Mouse (Mus musculus): Measurements from ENCODE around the gene Cyren.

Gene Cyren

DNA sequence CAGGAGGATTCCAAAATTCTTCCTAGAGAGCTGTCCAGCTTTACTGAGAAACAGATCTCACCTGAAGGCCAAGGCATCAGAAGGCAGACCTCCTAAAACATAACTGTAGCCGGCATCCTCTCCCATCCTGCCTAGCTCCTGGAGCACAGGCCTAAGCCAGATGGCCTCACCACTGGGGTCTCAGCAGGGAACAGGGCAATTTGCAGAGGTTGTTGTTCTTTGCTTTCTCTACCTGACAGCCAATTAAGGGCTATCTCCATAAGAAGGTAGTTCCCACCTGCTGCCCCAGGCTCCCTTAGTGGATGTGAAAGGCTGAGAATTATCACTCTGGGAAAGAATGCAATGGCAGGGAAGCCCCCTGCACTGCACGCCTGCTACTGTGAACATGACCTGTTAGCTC lies 23.1 kb upstream of the Cyren start:
- no peak for DNase-seq (ENCODE audit: low read depth in 1 of 2, low spot score in 2 of 2)

DNA sequence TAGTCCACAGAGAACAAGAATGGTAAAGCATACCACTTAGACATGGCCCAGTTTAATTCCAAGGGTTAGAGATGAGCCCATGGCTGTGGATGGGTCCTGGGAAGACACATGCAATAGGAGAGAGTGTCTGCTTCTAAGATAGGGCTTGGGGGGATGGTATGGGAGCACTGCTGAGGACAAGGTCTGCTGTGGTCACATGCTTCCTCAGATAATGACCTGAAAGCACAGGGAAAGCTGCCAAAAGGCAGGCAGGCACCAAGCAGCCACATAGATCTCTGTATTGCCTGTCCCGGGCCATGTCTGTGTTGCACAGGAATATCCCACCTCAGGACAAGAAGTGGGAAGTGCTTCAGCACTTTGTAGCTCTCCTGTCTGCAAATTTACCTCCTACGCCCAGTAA lies 21.3 kb upstream of the Cyren start:
- DNase-seq (ENCODE audit: low read depth in 1 of 2, low spot score in 2 of 2), result no peak

DNA sequence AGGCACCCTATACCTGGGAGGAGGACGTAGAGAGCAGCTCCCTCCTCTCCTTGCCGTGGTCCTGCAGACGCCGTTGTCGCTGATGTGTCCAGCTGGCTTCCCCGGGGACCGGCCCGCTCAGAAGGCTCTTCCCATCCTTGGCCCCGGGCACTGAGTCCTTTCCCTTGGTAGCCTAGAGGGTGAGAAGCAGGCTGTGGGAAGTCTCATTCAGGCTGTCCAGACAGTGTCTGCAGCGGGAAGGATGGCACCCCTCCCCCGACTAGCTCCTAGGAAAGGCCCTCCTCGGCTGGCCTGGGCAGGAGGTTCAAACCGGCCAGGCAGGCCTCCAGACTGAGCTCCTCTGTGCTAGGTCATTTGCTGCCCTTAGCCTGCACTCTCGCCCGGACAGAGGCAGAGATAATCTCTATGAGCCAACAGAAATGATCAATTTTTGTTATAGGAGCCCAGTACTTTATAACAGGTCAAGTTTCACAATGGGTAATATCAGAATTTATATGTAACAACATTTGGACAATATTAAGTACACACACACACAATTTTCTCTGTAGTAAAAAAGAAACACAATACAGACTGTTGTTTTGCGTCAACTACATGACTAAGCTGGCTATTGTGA lies 18.4 kb upstream of the Cyren start:
- DNase-seq (ENCODE audit: low read depth in 1 of 2, low spot score in 2 of 2), result no peak

DNA sequence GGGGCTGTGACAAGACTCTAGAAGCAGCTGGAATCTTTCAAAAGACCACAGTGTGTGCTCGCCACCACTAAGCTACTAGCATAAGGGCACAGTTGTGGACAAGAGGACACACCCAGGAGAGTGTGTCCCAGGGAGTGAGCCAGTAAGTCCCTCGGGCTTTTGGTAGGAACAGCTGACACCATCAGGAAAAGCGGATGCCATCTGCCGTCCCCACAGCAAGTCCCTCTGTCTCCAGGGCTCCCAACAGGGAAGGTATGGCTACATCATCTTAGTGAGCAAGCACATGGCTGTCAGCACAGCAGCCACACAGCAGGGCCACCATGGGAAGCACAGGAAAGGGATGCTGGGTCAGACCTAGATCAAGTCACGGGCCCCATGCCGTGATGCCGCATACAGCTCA lies 17.7 kb upstream of the Cyren start:
- no peak for DNase-seq (ENCODE audit: low read depth in 1 of 2, low spot score in 2 of 2)

DNA sequence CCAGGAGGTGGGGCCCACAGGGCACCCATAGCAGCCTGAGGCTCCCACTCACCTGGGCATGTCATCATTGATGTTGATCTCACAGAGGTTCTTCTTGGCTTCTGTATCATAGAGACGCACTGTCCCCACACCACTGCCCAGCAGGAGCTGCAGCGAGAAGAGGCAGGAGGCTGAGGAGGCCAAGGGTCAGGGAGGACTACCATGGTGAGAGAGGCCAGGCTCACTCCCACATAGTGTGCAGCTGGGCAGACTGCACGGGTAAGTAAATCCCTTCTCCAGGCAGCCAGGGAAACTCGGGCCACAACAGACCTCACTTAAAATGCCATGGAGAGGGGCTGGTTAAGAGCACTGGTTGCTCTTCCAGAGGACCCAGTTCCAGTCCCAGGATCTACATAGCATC lies 11.3 kb upstream of the Cyren start:
- DNase-seq (ENCODE audit: low read depth in 1 of 2, low spot score in 2 of 2), result no peak

DNA sequence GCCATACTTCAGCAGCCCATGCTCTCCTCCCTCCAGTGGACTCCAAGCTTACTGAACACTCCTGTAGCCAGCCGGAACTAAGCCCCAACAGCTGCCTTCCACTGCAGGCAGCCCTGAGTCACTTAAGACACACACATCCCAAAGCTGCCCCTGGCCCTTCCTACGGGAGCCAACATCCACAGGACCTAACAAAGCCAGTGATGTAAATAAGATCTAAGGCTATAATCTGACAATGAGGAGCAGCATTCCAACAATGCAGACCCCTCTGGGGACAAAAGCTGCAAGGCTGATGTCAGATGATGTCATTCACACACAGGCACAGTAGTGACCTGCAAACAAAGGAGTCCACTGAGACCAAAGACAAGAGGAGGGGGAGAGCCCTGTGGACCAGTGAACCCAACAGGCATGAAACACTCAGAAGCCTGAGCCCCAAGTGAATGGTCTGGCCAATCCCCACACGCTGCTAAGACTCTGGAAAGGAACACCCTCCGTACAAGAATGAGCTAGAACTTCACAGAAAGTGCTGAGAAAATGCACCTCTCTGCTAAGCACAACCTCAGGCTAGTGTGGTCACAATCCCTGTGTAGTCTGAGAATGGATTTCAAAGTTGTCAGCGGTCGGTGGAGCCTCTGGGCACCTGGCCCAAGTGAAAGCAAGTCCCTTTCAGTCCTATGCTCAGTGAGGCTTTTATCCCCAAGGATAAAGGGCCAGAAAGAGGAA lies 9.4 kb upstream of the Cyren start:
- DNase-seq (ENCODE audit: low read depth in 1 of 2, low spot score in 2 of 2), result no peak

DNA sequence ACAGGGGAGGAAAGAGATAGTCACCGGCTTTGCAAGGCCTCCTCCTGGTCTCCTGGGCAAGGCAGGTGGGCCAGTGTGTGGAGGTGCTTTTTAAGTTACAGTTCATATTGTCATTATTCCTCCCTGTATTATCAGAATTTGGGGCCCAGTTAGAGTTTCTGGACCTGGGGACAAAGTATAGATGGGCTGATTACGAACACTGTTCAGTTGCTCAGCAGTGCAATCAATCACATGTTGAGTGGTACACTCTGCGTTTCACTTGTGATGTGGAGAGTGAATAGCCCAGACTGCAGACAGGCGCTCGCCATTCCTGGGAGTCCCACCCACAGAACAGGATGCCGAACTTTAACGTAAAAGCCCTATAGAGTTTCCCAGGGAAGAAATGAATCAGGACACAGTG lies 6.9 kb upstream of the Cyren start:
- no peak for DNase-seq (ENCODE audit: low read depth in 1 of 2, low spot score in 2 of 2)

DNA sequence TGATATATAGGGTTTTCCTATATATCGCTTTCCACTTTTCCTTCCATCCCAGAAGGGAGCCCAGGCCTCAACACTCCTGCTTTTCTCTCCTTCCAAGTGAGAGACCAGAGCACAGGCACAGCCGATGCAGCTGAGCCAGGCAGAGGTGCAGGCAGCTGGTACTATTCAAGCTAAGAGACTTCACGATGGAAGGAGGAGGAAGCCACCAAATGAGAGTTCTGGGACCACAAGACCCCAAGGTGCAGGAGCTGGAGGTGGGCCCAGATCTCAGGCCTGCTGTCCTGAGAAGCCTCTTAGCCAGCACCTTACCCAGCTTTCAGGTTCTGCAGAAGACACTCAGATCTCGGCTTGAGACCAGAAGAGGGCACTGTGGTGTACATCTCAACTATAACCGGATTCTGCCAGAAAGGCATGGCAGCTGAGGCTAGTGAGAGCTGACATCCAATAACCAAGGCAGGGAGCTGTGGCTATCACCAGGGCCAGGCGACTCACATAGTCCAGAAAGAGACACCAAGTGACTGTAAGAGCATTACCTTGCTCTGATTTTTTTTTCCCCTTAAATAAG lies 2.1 kb upstream of the Cyren start:
- DNase-seq (ENCODE audit: low read depth in 1 of 2, low spot score in 2 of 2), result no peak

DNA sequence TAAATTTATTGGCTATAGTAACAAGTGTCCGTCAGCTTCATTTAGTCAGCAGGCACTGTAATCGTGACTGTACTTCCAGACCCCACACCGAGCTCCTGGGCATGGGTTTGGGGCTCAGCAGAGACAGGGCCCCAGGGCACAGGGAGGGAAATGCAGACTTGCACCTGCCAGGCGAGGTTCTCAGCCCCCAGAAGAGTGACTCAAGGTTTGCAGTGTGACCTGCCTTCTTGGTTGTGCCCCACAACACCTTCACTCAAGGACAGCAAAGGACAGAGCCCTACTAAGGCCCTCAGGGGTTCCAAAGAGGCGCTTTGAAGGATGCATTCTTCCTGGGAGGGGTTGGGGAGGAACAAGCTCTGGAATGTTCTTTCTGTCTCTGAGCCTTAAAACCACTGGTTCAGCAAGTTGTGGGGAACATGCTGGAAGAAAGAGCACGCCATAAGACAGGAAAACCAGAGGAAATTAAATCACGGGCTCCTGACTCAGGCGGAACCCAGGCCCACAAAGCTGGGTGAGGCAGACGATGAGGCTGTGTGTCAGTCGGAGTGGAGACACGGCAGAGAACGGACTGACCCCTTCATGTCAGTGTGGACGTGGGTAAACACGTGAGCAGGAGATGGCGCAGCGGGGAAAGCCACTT lies 1.4 kb upstream of the Cyren start:
- DNase-seq (ENCODE audit: low read depth in 1 of 2, low spot score in 2 of 2), result no peak

DNA sequence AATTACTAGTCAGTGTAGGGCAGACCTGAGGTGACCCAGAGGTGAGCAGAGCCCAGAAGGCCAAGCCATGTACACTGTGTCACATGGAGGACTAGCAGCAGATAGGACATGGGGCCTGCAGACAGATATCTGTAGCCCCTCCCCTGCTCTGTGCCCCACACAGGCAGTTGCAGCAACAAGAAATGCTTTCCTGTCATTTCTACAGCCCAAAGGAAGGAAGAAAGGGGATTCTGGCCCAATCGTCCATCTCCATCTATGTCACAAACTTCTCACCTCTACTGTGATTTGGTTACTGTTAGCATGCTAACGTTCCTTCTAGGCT lies 1.1 kb downstream of the Cyren start:
- DNase-seq (ENCODE audit: low read depth in 1 of 2, low spot score in 2 of 2), result no peak

DNA sequence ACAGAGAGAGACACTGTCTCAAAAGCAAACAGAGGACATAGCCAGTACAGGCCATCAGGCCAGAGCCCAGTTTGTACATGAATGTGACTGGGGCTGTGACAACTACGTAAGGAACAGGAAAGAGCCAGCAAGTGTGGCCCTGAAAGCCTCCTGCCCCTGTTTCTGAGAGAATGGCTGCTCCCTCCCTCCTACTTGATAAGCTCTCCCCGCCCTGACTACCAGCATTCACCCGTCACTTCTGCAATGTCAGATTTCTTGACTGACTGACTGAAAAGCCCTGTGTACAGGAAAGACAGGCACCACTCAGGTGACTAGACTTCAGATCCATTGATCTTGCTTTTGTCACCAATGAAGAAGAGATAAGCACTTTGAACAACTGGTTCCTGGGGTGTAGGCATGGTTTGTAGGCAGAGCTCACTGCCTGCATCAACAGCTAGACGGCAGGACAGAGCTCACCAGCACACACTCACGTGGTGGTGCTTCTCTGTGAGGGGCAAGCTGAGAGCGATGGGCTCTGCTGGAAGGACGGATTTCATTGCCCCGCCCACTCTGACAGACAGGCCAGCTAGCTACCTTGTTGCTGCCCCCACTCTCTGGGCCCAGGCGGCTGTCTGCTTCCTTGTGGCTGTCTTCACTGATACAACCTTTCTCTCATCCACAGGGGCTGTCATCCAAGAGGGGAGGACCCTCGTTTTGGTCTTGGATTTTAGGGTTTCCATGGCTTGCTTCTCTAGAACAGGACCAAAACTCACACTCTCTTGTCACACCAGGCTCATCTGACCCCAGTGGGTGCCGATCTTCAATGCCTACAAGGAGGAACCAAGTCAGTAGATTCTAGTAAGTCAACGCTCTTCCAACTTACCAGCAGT lies 1.7 kb downstream of the Cyren start:
- no peak for DNase-seq (ENCODE audit: low read depth in 1 of 2, low spot score in 2 of 2)

DNA sequence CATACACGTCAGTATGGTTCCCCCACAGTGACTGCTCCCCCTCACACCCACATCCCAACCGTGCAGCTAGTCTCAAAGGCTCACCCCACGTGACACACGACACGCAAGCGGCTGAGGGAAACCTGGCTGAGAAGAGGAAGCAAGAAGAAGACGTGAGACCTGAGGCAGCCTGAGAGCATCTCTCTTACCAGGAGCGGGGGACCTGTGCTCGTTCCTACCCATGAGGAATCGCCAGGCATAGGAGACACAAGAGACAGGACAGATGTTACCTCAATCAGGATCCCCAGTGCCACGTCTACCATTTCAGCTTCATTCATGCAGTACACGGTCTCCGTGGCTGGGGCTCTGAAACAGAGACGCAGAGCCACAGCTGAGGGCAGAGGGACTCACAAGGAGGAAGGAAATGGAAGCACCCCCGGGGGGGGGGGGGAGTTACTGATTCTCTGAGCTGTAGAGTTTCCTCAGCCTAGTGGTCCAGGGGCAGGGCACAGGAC lies 2.5 kb downstream of the Cyren start:
- DNase-seq (ENCODE audit: low read depth in 1 of 2, low spot score in 2 of 2), result peak in 1 of 2 experiments; percentile 61

DNA sequence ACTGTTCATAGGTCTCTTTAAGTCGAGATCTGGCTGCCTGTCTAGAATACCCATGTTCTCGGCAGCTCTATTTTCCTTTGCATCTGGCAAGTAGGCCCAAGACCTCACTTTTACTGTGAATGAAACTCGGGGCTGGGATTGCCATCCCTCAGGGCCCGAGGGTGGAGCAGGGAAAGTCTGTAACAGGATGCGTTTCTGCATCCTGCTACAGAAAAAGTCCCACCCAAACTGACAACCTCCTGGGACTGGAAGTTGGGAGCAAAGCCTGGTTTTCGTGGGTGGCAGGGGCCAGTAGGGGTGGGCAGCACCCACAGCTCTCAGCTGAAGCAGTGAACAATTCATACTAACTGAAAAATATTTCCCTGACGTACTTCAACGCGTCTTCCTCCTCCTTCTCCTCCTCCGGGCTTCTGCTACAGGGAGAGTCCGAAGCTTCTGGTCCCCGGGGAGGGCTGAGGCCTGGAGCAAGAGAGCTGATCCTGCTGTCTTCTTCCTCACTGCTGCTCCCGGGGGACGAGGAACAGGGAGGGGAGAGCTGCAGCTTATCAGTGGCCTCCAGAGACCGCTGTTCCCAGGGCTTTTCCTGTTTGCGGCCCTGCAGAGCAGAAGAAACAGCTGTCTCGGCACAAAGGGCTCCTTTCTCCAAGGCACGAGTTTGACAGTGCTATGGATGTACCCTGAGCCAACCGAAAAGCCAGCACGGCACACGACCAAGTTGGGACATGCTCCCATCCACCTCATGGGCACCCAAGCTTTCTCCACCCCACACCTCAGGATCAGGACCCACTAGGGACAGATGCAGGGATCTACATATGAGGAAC lies 3.5 kb downstream of the Cyren start:
- no peak for DNase-seq (ENCODE audit: low read depth in 1 of 2, low spot score in 2 of 2)

DNA sequence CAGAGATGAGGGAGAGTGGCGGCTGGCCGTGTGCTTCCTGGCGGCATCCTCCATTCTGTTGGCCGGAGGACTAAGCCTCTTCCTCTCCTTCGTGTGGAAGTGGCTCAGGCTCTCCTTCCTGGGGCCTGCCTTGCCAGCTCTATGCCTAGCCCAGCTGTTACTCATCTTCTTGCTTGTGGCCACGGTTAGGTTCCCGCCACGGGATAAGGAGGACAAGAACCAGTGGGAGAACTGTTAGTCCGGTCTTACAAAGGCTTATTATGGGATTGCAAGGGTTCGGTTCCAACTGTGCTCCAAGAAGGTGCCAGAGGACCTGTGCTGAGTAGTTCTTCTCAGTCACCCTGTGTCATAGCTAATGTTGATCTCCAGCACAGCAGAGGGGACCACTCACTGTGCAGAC lies 5.0 kb downstream of the Cyren start:
- DNase-seq (ENCODE audit: low read depth in 1 of 2, low spot score in 2 of 2), result no peak

DNA sequence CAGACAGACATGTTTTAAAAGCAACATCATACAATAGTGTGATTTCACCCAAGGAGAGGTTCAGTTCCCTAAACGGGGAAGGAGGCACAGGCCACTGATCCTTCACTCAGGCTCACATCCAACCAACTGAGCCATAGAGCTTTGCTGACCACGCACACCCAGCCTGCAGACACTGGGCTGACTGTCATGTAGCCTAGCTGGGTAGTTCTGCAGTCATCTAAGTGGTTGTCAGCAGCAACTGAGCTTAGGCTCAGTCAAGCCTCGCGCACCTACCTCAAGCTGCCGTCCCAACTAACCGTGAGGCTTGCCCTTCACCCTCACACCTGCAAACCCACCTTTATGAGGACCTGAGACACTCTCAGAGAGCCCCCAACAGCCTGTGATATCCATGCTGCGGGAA lies 5.9 kb downstream of the Cyren start:
- no peak for DNase-seq (ENCODE audit: low read depth in 1 of 2, low spot score in 2 of 2)

DNA sequence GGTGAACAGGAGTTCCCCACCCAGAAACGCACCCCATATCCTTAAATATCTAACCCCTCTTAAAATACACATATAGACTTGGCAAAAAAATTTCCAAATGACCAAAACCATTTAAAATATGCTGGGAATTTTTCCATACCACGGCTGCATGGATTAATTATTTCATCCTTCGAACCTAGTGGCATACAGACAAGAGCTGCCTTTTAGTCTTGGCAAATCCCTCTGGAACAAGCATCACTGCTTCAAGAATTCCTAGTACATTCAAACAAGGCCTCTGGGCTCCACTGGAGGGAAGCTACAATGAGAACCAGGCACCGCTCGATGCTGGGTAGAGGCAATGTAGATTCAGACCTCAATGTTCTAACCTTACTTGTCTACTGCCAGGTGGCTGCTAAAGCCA lies 7.1 kb downstream of the Cyren start:
- DNase-seq (ENCODE audit: low read depth in 1 of 2, low spot score in 2 of 2), result no peak

DNA sequence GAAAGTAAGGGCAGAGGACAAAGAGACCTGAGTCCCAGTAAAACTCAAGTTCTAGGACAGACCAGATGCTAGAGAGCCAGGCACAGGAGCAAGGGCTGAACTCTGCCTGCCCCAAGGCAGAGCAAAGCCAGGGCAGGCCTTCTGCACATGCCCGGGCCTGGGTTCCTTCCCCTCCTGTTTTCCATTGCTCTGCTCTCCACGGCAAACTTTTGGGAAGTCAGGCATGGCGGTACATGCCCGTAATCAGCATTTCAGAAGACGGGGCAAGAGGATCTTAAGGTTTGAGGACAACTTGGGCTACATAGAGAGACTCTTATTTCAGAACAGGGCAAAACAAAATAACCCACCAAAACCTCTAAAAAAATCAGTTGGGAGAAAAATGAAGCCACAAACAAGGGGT lies 7.7 kb downstream of the Cyren start:
- peak in 1 of 2 experiments; percentile 0 for DNase-seq (ENCODE audit: low read depth in 1 of 2, low spot score in 2 of 2)

DNA sequence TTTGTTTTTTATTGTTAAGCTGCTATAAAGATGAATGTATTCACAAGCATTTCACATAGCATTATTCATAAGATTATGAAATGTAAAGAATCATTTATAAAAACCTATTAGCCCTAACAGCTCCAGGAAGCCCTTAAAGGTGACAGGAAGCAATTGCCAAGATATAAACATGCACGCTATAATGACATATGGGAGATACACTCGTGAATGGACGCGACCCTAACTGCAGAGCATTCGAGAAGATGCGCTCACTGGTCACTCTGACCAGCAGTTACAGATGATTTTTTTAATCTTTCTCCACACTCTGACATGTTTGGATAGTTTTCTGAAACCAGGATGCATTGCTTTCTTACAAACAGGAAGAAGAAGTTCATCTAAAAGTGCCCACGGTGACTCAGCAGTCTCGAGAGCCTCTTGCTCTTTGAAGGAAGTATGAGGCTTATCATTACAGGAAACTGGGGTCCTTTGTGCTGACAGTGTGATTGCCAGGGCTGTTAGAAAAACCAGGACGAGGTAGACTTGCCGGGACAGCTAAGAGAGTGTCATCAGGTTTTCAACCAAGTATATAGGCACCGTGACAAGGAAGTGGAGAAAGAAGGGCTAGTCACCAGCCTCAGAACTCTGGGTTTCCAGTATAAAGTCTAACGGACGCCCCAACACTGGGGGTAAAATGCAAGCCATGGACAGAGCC lies 8.5 kb downstream of the Cyren start:
- DNase-seq (ENCODE audit: low read depth in 1 of 2, low spot score in 2 of 2), result no peak

DNA sequence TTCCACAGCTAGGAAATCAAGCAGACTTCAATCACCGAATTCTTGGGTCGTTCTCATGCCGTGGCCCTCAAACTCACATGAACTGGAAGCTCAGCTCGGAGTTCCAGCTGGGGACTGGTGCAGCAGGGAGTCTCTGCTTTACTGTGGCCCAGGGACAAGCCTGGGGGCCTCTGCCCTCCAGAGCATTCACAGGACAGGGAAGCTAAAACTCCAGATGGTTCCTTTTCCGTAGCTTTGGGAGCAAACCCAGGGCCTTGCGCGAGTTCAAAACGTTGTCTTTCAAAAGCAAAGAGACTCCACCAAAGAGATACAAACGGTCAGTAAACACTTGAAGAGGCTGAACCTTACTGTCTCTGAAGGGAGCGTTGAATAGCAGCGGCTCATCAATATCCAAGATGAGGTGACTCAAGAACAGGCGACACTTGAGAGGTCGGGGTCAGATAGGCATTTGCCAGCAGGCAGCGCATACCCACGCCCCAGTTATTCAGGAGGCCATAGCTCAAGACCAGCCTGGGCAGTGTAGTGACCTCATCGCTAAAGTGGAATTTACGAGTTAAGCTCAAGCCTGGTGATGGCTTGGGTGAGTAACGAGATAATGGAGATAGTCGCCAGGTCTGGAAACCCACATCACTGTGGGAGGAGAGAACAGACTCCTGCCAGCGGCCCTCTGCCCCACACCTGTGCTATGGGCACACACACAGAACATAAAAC lies 9.2 kb downstream of the Cyren start:
- DNase-seq (ENCODE audit: low read depth in 1 of 2, low spot score in 2 of 2), result no peak

Data from monocyte, adult 2 months (primary cell).